Mouse (Mus musculus) hindbrain, embryonic 10.5 days (tissue): ENCODE measurements at regions not wholly inside any gene's neighbourhood (a gene's known extent, or its start where the extent isn't known, plus 50 kb on each side); places are given as distances from the start of the nearest gene placed in this dataset.

ENCODE experiments used
- DNase-seq: peaks from one replicate; pipeline ENCODE4 v3.0.0-alpha.2; 2017; ENCODE audit warnings: low spot score
- H3K27ac ChIP-seq: fragments of 300-500 bp; sonication (generic); 2 replicates; pipeline ENCODE4 v1.5.1; 2016; ENCODE audit warnings: mild to moderate bottlenecking, moderate library complexity
- H3K27me3 ChIP-seq: fragments of 300-500 bp; sonication (generic); 2 replicates; pipeline ENCODE4 v1.6.1; 2016; ENCODE audit warnings: mild to moderate bottlenecking; ENCODE audit not compliant: poor library complexity, insufficient read depth, severe bottlenecking
- H3K36me3 ChIP-seq: fragments of 300-500 bp; sonication (generic); 2 replicates; pipeline ENCODE4 v1.6.1; 2016; ENCODE audit warnings: mild to moderate bottlenecking, moderate library complexity
- H3K4me1 ChIP-seq: fragments of 300-500 bp; sonication (generic); replicated peaks from 2 replicates; pipeline ENCODE4 v1.6.1; 2016; ENCODE audit warnings: mild to moderate bottlenecking
- H3K4me3 ChIP-seq: fragments of 300-500 bp; sonication (generic); 2 replicates; pipeline ENCODE4 v1.5.1; 2016; ENCODE audit warnings: mild to moderate bottlenecking, moderate library complexity
- H3K9me3 ChIP-seq: fragments of 300-500 bp; sonication (generic); 2 replicates; pipeline ENCODE4 v1.6.1; 2016; ENCODE audit warnings: mild to moderate bottlenecking, moderate library complexity
- WGBS: fragments of 180-500 bp; shearing (Covaris S2); methylation state at CpG from one replicate; pipeline ENCODE4 v1.1.7; 2016; 5-methylcytosine and 5-hydroxymethylcytosine counted together

DNA sequence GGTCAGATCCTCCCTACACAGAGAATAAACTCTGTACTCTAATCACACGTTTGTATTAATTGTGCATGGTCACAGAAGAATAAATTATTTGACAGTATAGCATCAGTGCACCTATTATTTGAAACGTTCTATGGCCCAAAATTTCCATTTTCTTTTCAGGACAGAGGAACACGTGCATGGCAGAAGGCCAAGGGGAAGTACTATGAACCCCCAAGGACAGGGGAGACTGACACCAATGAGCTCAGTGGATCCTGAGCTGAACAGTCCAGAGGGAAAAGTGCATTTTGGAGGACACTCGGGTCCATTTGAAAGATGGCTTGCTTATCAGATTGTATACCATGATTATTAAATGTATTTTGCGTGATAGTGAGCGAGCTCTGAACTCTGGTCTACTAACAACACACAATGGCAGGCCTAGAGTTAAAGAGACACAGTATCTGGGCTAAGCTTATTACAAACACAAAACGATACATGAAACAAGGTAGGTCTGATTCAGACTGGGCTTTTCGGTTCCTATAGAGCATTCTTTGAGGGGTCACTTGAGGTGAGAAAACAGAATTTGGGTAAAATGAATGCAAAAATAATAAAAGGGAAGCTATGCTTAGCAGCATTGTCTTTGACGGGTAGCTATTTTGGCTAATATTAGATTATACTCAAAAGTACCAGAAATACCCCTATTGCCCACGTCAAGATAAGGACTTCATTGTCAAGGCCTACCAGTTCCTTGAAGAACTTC lies 1431.7 kb downstream of the Slc22a22 start:
- Histone ChIP-seq H3K27ac (no peak overlapping the region), H3K36me3 (no peaks in the 10 kb centered on the region), H3K4me3 (no peak overlapping the region), H3K27me3 (no peaks in the 10 kb centered on the region), H3K9me3 (no peaks in the 10 kb centered on the region), H3K4me1 (peaks cover 4% of the 10 kb centered on the region; the same call in 1 of the 2 replicates)
- WGBS = 92% methylated on average over 10 of the region's 10 CpGs
- no peak for DNase-seq

DNA sequence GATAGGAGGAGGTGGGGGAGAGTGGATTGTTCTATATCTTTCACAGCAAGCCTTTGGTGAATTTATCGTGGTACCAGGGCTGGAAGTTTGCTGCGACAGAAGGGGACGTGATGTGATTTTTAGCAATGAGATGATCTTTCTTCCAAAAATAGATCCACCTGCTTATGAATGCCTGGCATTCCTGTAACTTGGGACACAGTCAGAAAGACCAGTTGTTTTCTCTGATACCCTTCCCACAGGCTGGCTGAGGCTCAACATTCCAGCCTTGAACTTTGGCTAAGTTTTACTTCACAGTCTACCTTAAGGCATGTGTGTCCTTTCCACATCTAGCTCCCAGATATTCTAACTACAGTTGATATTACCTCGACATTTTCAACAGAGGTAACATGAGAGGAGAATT lies 1434.1 kb downstream of the Slc22a22 start:
- Histone ChIP-seq H3K4me3 (no peak overlapping the region), H3K36me3 (no peaks in the 10 kb centered on the region), H3K27me3 (no peaks in the 10 kb centered on the region), H3K9me3 (no peaks in the 10 kb centered on the region), H3K27ac (no peak overlapping the region), H3K4me1 (peaks cover 4% of the 10 kb centered on the region; the same call in 1 of the 2 replicates)
- 82% methylated on average over 4 of the region's 4 CpGs for WGBS
- no peak for DNase-seq

DNA sequence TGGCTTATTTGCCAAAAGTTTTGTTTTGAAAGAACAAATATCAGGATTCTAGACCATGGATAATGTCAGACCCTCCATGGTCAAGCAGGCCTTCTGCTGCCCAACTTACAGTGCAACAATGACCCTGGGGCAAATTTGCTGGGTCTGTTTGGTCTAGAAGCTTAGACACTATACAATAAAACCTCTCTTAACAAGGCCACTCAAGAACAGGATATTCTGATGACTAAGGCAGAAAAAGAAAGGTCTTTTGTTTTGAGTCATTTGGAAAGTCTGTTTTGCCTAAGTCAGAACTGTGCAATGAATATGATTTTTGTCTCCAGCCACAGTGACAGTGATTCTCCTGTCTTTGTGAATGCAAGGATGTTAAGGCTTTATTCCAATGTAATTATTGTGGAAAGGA lies 1435.0 kb downstream of the Slc22a22 start:
- DNase-seq = no peak
- no peak overlapping the region for H3K27ac ChIP-seq

DNA sequence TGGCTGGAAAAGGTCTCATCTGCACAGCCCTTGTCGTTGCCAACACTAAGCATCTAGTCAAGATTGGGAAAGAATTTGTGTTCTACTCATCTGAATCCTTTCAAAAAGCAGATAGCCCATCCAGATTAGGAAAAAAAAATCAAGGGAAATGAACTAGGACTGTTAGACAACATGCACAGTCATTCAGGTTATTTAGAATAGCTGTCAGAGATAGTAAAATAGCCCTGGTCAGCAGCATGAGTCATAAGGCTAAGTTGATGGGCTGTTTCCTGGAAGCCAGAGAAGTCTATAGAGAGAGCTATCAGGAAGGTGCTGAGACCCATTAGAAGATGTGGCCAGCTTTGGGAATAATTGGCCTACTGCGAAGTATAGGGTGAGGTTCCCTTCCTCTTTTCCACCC lies 1447.4 kb downstream of the Slc22a22 start:
- H3K9me3 ChIP-seq = peaks cover 9% of the 10 kb centered on the region
- no peak overlapping the region for H3K4me3 ChIP-seq
- H3K4me1 ChIP-seq = peaks cover 11% of the 10 kb centered on the region; the same call in 1 of the 2 replicates
- DNase-seq = no peak
- 87% methylated on average over 2 of the region's 2 CpGs for WGBS
- H3K27ac ChIP-seq = no peak overlapping the region
- peaks cover 5% of the 10 kb centered on the region; the same call in 1 of the 2 replicates for H3K27me3 ChIP-seq
- H3K36me3 ChIP-seq = no peaks in the 10 kb centered on the region

More for the DNA sequence above, 1435.0 kb downstream of the Slc22a22 start:
- peaks cover 4% of the 10 kb centered on the region; the same call in 1 of the 2 replicates for H3K4me1 ChIP-seq
- no peaks in the 10 kb centered on the region for H3K36me3 ChIP-seq
- 0 out of 2 replicates have a peak, but pooled peaks cover 2% of the 10 kb centered on the region for H3K9me3 ChIP-seq
- H3K27me3 ChIP-seq = no peaks in the 10 kb centered on the region
- no peak overlapping the region for H3K4me3 ChIP-seq

DNA sequence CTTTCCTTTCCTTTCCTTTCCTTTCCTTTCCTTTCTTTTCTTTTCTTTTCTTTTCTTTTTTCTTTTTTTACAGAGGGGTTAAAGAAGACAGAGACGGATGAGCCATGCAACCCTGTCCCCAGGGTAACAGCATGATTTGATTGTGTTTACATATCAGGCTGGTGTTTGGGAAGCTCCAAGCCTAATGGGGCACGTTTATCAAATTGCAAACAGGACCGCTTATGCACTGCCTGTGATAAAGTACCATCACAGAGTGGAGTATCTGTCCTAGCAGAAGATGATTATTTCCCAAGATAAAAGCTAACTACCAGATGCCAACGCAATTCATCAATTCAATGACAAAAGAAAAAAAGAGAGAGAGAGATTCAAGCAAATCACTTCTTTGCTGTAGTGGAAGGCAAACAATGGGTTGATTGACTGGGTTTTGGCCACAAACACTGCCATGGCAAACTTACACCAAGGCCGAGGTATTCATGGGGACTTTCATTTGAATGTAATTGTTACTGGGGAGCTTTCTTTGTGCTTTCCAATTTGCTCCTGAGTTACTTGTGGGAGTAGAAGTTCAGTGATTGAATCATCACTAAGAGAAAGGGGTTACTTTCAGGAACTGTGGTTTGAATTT lies 1450.1 kb downstream of the Slc22a22 start:
- DNase-seq = no peak
- no peaks in the 10 kb centered on the region for H3K36me3 ChIP-seq
- H3K9me3 ChIP-seq = no peaks in the 10 kb centered on the region
- H3K27ac ChIP-seq = no peak overlapping the region
- peaks cover 11% of the 10 kb centered on the region; the same call in 1 of the 2 replicates for H3K4me1 ChIP-seq
- no peak overlapping the region for H3K4me3 ChIP-seq
- peaks cover 11% of the 10 kb centered on the region; the same call in 1 of the 2 replicates for H3K27me3 ChIP-seq
- 18% methylated on average over 5 of the region's 5 CpGs for WGBS

DNA sequence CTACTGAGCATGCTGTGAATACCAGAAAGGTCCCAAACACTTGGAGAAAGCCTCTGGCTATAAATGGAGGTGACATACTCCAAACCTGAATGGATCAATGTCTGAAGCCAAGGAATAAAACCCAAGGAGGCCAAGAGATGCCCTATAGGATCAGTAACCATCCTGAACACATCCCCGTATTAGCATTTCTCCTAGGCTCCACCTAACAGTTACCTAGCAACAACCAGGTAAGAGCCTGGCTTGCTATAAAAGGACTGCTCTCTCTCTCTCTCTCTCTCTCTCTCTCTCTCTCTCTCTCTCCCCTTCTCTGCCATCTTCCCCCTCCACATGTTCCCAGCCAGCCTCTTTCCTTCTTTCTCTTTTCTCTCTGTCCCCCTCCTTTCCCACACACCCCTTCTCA lies 1452.7 kb downstream of the Slc22a22 start:
- H3K36me3 ChIP-seq = no peaks in the 10 kb centered on the region
- no peaks in the 10 kb centered on the region for H3K9me3 ChIP-seq
- peaks cover 11% of the 10 kb centered on the region; the same call in 1 of the 2 replicates for H3K27me3 ChIP-seq
- no peak overlapping the region for H3K4me3 ChIP-seq
- WGBS = 86% methylated on average over 1 of the region's 1 CpGs
- no peak overlapping the region for H3K27ac ChIP-seq
- DNase-seq = no peak
- peaks cover 11% of the 10 kb centered on the region; the same call in 1 of the 2 replicates for H3K4me1 ChIP-seq

DNA sequence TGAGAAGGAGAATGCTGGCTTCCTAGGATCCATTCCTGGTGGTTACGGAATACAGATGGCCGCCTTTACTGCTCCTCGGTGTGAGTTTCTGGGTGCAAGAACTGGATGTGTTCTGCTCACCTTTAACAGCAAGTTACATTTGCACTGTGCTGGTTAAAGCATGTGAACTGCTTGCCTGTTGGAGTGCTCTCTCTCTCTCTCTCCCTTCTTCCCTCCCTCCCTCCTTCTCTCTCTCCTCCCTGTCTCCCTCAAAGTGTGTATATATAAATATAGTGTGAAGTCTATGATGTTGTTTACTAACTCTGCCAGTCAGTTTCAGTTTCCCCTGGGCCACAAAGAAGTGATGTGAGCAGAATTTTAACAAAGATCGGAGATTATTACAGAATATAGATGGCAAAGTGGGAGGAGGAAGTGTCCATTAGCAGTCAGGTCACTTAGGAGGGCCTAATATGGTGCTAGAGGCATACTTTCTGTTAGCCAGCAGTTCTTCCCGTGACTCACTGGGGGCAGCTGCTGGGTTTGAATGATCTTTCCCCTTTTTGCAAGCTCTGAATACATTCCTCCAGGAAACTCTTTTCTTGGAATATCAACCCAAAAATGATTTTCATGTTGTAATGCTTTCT lies 1453.5 kb downstream of the Slc22a22 start:
- 88% methylated on average over 5 of the region's 5 CpGs for WGBS
- H3K9me3 ChIP-seq = no peaks in the 10 kb centered on the region
- no peak overlapping the region for H3K4me3 ChIP-seq
- H3K36me3 ChIP-seq = no peaks in the 10 kb centered on the region
- H3K27me3 ChIP-seq = peaks cover 11% of the 10 kb centered on the region; the same call in 1 of the 2 replicates
- peaks cover 11% of the 10 kb centered on the region; the same call in 1 of the 2 replicates for H3K4me1 ChIP-seq
- no peak overlapping the region for H3K27ac ChIP-seq
- no peak for DNase-seq

DNA sequence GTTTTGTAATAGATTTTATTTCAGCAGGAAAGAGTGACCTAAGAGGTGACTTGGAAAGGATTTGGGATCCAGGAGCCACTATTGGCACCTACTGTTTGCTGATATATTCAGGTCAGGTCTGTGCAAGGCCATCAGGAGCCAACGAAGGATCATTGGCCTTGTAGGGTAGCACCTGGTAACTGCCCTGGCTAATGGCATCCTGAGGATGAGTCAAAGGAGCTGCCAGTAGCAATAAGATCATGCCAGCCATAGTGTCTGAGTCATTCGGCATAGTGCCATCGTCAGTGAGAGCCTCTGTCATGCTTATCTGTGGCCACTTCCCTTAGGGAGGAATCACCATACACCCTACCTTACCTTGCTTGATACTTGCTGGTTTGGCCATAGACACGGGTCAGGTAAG lies 1455.1 kb downstream of the Slc22a22 start:
- Histone ChIP-seq H3K27ac (no peak overlapping the region), H3K9me3 (no peaks in the 10 kb centered on the region), H3K36me3 (no peaks in the 10 kb centered on the region), H3K4me1 (peaks cover 2% of the 10 kb centered on the region; the same call in 1 of the 2 replicates), H3K4me3 (no peak overlapping the region), H3K27me3 (peaks cover 11% of the 10 kb centered on the region; the same call in 1 of the 2 replicates)
- DNase-seq = no peak
- WGBS = 90% methylated on average over 4 of the region's 4 CpGs

DNA sequence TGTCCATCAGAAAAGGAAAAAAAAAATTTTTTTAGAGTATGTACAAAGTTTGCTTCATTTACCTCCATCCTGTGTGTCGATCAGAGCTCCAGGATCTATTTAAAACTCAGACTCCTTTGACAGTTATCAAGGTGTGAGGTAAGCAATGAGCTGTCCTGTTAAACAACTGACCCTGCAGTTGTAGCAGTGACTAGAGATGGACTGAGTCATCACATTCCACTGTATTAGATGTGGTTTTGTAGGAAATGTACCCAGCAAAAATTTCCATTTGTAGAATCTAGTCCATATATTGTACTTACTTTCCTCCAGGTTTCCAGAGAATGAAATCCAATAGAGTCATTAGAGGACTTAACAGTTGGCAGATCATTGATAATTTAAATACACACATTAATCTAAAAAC lies 1459.3 kb downstream of the Slc22a22 start:
- 84% methylated on average over 1 of the region's 1 CpGs for WGBS
- Histone ChIP-seq H3K4me3 (no peak overlapping the region), H3K27ac (no peak overlapping the region), H3K36me3 (no peaks in the 10 kb centered on the region), H3K4me1 (no peaks in the 10 kb centered on the region), H3K27me3 (no peaks in the 10 kb centered on the region), H3K9me3 (no peaks in the 10 kb centered on the region)
- no peak for DNase-seq

DNA sequence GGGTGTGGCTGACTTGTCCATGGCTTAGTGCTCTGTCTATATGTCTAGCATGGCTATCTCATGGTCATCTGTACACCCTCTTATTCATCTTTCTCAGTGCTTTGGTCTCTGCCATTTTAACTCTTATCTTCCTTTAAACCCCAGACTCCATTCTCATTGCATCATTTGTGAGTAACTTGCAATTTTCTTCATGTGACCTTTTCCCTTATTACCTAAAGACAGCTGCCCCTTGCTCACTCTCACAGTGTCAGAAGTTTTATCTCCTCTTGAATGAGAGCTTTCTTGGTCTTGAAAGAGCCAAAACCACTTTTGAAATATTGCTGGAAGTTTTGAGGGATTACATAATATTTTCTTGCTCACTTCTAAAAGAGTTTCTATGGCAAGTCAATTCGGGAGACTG lies 1459.9 kb downstream of the Slc22a22 start:
- Histone ChIP-seq H3K9me3 (no peaks in the 10 kb centered on the region), H3K27me3 (no peaks in the 10 kb centered on the region), H3K27ac (no peak overlapping the region), H3K4me3 (no peak overlapping the region), H3K4me1 (no peaks in the 10 kb centered on the region), H3K36me3 (no peaks in the 10 kb centered on the region)
- no peak for DNase-seq
- WGBS = 97% methylated on average over 1 of the region's 1 CpGs

DNA sequence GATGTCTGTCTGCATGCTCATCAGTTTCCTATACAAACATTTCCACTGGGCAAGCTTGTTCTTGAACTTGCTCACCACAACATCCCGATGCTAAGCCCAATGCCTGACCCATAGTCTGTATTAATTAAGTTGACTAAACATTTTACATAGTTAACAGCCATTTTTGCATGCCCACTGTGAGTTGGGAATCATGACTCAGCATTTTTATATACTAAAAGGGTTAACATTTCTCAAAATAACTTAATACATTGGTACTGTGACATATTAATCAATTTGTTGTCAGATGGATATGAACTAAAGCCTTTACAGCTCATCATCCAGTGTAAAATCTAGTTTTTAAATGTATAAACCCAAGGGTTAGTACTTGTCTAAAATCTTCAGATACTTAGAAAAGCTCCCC lies 1461.4 kb downstream of the Slc22a22 start:
- Histone ChIP-seq H3K27me3 (no peaks in the 10 kb centered on the region), H3K9me3 (no peaks in the 10 kb centered on the region), H3K27ac (no peak overlapping the region), H3K4me1 (no peaks in the 10 kb centered on the region), H3K36me3 (no peaks in the 10 kb centered on the region), H3K4me3 (no peak overlapping the region)
- WGBS = 95% methylated on average over 1 of the region's 1 CpGs
- no peak for DNase-seq

DNA sequence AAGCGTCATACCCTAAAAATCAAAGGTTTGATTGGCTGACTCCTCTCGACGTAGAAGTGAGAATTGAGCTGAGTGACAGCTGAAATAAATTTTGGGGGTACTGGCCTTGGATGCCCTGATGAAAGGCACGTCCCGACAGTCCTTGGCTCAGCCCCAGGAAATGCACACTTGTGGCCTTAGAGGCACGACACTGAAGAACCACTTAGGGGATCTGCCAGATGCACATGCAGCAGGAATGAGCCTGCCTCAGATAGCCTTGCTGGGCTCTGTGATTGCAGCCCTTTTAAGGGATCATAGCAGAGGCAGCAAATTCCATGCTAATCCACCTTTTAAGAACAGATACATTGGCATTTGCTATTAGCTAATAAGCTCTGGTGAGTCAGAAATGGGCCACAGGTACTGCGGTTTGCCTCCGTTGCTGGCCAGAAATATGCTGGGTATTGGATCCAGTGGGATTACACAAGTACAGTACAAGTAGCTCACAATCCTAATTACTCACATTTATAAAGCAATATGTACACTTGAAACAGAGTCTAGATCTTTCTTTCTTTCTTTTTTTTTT lies 1463.3 kb downstream of the Slc22a22 start:
- Histone ChIP-seq H3K36me3 (no peaks in the 10 kb centered on the region), H3K9me3 (no peaks in the 10 kb centered on the region), H3K4me1 (no peaks in the 10 kb centered on the region), H3K27me3 (no peaks in the 10 kb centered on the region), H3K4me3 (no peak overlapping the region), H3K27ac (no peak overlapping the region)
- DNase-seq = no peak
- WGBS = 85% methylated on average over 8 of the region's 8 CpGs
